Mouse (Mus musculus) CD4-positive, CD25-positive, alpha-beta regulatory T cell, adult 2 months (primary cell): ENCODE results near the gene D17Wsu92e.
A peak's percentile ranks its signal among the peaks of the same experiment; 100 is the strongest.

Experiments
- DNase-seq: peaks from one replicate; pipeline ENCODE4 v3.0.0-alpha.2; 2012; ENCODE audit warnings: low read depth, low spot score

Gene D17Wsu92e

DNA sequence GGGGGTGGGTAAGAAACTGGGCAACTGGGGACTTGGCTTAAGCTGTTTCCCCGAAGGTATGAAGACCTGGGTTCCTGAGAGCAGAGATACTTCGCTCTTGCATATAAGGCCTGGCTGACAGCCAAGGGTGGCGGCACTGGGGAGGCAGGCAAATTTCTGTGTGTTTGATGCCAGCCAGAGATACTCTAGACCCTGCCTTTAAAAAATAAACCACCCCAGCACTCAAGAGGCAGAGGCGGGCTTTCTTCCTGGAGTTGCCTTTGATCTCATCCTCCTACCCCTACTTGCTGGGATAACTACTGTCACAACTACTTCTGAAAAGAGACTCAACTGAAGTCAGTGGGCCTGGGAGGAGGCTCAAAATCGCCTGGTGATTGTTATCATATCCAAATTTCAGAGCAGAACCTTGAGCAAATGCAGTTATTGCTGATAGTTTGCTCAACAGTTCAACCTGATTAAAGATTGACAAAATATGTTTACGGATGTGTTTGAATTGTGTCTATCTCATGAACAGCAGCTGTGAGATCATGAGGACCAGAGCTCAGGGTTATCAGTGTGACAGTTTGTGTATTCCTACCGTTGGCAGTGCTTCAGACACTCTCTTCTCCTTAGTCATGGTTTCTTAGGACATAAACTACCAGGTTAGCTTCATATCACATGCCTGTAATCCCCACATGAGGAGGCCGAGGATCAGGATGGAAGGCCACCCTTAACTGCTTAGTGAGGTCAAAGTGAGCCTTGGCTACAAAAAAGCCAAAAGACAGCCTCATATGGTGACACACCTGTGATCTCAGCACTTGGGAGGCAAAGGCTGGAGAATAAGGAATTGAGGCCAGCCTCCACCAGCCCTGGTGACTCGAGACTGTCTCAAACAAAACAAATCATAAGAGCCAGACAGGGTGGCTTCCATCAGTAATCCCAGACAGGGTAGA is 1.2 kb upstream of the D17Wsu92e start:
- peak; percentile 74 for DNase-seq

GRCm38 (mm10) chr17:27819971-27820567 is 379 bp downstream of the D17Wsu92e start:
- peak; percentile 48 for DNase-seq

DNA sequence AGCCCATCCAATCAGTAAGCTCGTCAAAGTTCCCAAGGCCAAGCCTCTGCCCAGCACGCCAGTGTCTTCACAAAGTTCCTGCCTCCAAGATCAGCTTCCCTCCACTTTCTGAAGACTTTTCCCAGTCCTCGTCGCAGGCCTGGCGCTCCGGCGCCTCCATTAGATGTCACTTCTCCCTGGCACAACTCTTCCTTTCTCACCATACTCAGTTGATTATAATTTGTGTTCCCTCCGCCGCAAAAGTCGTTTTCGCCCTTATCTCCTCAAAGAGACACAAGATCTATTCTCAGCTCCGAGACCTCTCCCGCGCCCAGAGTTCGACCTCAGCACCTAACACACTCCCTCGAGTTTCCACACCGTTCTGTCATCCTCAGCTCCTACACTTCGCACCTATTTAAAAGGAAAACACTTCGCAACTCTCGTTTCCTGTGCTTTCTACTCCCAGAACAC is 902 bp downstream of the D17Wsu92e start:
- no peak for DNase-seq

DNA sequence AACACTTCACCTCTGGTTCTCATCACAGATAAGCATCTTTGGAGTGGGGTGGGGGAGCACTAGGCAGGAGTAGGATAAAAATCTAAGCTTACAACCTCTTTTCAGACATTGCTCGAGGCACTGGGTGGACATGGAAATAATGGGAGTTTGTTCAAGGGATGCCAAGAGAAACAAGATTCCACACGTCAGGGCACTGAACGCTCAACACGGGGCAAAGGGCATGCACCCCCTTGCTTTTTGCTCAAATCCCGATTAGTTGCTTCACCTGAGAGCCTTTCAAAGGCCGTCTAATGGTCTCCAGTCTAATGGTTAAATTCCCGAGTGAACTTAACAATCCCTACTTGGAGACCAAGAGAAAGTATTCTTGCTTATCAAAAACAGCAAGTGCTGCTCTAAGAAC is 1.4 kb downstream of the D17Wsu92e start:
- no peak for DNase-seq

DNA sequence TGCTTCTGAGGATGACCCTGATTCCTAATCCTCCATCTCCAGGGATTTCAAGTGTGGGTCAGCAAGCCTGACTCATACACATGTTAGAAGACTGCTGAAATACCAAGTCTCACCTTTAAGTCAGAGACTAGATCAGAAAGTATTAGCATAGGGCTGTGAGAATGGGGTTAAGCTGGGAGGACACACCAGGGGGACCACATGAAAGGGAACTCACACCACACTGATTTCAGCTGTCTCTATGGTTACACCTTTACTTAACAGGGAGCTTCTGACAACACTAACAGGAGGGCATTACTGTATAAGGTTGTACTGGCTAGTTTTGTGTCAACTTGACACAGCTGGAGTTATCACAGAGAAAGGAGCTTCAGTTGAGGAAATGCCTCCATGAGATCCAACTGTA is 5.8 kb downstream of the D17Wsu92e start:
- DNase-seq, result peak; percentile 40

GRCm38 (mm10) chr17:27811980-27812379 is 8.5 kb downstream of the D17Wsu92e start:
- DNase-seq, result no peak

GRCm38 (mm10) chr17:27810569-27811331 is 9.7 kb downstream of the D17Wsu92e start:
- DNase-seq, result no peak

DNA sequence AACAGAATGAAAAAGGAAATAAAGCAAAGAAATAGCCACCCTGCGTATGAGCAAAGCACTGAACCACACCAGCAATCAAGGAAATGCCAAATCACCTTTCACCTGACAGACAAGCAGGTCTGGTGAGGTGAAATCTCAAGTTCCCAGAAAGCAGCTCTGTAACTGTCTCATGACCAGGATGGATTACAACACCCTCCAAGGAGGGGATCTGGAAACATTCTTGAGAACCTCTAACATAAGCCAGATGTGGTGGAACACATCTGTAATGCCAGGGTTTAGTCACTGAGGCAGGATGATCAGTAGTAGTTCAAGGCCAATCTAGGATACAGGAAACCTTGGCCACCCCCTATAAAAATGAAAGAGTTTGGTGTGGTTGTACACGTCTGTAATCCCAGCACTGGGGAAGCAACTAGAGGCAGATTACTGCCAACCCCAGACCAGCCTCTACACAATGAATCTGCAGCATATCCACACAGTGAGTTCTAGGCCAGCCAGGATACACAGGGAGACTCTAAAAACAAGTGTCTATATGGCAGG is 12.8 kb downstream of the D17Wsu92e start:
- no peak for DNase-seq

GRCm38 (mm10) chr17:27804803-27805770 is 15.4 kb downstream of the D17Wsu92e start:
- DNase-seq, result no peak

DNA sequence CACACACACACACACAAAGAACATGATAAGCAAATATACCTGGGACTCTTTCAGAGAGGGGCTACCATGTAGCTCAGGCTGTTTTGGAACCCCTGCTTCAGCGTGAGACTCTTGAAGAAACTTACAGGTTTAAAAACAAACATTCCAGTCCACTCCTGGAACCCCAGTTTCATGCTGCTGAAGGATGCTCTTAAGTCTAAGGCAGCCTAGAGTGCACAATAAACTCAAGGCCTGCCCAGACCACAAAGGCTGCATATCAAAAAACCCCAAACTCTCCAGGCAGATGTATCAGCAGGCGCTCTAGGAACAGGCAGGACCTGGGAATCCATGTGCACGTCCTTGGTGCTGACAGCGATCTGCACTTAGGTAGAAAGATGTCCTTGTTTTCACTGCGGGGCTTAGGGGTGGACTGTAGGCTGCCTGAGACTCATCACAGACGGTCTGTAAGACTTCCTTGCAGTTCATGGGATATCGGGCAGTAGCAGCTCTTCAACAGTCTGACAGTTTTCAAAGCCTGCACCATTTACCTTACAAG is 16.2 kb downstream of the D17Wsu92e start:
- DNase-seq, result no peak

- no peak for DNase-seq
These were observed 16.7 kb downstream of the D17Wsu92e start for GRCm38 (mm10) chr17:27803752-27804151.

DNA sequence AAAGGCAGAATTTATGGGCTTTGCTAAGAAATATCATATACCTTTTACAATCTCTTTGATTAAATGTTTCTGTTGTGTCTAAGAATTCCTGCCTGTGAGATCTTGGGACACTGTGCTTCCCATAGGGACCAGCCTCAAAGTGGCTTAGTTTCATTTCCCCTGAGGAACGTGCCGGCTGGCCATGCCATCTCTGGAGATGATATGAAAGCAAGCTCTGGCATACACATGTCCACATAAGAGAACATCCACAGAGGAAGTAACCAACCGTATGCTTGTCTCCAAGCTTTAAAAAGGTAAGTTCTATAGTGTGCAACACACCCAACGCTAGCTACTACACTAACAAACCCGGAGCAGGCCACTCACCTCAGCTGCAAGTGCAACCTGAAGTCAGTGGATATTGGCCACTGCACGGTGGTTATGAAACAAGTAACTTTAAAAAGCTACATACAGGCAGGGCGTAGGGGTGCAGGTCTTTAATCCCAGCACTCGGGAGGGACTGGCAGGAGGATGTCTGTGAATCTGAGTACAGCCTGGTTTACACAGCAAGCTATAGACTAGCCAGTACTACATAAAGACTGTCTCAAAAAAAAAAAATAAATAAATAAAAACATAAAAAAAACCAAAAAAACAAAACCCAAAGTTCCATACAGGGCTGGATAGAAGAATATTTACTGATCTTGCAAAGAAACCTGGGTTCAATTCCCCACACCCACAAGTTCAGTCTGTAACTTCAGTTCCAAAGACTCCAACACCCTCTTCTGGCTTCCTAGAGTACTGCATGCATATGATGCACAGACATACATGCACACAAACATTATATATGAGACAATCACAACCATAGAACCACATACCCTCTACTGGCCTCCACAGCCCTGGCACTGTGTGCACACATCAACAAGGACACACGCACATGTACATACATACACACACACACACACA is 19.5 kb downstream of the D17Wsu92e start:
- DNase-seq, result peak; percentile 26

DNA sequence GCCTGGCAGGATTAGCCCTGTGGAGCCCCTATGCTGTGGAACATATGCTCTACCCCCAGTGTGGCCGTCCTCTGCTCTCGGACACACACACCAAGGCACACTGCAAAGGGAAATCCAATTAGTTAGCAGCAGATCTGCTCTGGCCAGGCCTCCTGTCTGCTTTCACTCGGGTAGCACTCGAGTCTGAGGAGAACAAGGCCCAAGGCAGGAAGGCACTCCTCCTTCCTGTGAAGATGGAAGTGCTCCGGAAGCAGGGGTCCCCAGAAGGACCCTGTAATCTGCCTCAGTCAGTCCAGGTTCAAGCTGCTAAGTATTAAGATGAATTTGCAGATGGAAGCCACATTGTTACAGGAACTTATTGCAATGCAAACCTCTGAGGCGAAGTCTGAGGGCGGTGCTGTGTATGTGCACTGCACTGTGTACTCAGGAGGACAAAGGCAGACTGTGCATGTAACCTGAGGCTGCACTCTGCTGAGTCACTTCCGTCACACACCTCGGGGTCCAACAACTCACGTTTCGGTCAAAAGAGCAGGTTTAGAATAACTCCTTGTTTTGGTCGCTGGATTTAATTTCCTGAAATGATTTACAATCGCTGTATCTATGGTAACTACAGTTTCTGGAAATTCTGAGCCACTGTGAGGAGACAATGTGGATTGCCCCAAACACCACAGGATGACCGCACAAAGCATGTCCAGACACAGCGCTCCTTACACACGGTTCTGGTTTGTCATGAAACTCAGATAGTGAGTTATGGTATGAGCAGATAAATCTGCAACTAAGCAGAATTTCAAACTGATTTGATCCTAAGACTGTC is 20.5 kb downstream of the D17Wsu92e start:
- DNase-seq, result peak; percentile 52

DNA sequence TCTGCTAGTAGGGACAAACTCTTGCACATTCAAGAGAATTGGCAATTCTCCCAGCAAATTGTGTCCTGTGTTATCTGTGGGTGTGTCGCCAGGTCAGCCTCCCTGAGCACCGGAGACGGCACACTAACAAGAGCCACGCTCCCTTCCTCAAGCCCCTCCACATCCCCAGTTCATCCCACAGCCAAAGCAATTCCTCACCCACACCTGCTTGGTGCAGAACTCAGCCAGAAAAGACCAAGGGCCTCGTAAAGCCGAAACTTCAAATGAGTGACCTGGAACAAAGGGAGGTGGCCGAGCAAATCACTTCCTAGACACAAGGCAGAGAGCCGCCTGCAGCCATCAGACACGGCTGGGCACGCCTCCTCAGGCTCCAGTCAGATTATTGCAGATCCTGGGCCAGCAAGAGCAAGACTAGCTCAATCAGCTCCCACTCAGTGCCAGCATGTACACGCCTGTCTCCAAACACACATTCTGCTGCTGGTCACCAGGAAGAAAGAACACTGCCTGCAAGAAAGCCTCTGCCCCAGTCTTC is 23.0 kb downstream of the D17Wsu92e start:
- DNase-seq, result no peak

GRCm38 (mm10) chr17:27796780-27797179 is 23.7 kb downstream of the D17Wsu92e start:
- DNase-seq, result no peak

DNA sequence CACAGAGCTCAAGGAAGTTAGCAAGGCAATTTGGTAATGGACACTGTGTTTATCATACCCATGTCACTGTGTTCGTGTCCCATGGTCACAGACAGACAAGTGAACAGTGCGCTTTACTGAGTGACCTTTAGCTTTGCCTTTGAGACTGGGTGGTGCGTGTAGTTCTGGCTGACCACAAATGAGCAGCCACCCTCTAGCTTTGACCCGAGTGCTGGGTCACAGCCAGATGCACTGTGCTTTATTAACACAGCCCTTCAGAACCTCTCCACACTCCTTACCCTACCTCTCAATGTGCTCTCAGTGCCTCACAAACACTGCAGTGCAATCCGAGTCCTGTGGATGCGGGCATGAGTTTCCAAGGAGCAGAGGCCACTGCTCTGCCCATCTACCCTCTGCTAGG is 27.3 kb downstream of the D17Wsu92e start:
- DNase-seq, result no peak

DNA sequence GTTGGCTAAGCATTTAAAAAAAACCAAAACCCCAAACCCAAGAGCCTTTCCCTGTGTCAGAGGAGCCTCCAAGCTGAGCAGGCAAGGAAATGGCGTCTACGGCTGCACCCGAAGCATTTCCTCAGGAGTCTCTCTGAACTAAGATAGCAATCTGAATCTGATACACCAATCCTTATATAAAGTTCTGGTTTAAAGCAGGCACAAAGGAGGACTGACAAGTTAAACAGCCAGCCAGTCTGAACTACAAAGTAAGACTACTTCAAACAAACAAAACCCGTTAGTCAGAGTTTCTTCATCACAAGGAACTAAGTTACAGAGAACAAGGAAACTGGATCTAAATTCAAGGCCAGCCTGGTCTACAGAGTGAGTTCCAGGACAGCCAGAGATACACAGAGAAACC is 27.9 kb downstream of the D17Wsu92e start:
- peak; percentile 26 for DNase-seq

DNA sequence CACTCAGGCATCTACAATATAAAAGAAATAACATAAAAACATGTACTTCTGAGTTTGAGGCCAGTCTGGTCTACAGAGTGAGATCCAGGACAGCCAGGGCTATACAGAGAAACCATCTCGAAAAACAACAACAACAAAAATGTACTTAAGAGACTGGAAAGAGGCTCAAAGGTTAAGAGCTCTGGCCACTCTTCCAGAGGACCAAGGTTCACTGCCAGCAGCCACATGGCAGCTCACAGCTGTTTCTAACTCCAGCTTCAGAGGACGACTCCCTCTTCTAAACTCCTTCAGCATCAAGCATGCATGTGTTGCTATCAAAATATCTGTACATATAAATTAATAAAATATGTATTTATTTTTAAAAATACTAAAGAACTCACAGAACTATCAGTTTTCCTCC is 28.9 kb downstream of the D17Wsu92e start:
- DNase-seq, result no peak
